Mouse (Mus musculus): ENCODE results near the gene Sec63.

GRCm38 (mm10) chr10:42760329-42760728 lies 967 bp upstream of the Sec63 start:
- TF ChIP-seq CTCF (IDR thresholded peaks at IDR 0.05) (peak; percentile 52), EP300 (IDR thresholded peaks at IDR 0.05) (no peak)
